Mouse (Mus musculus) lung, postnatal 10 days (tissue): ENCODE measurements around the gene Trim38.
"Not testable (repeated sequence)": the region's sequence is repeated elsewhere in the genome, so short reads cannot be mapped to it uniquely, and the experiment has no call there.

Experiments used
- DNase-seq: peaks from one replicate; pipeline ENCODE4 v3.0.0; 2021

The Trim38 gene

DNA sequence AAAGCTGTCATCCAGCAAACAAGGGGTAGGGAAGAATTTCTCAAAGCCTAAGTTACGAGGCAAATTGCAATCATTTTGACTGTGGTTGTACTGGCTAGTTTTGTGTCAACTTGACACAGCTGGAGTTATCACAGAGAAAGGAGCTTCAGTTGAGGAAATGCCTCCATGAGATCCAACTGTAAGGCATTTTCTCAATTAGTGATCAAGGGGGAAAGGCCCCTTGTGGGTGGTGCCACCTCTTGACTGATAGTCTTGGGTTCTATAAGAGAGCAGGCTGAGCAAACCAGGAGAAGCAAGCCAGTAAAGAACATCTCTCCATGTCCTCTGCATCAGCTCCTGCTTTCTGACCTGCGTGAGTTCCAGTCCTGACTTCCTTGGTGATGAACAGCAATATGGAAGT is at the start of gene Trim38:
TSS of gene Trim38 (plus strand) at position 301 of the 400 bp plus-strand sequence.
- not testable (repeated sequence) for DNase-seq

GRCm38 (mm10) chr13:23724239-23724638 is 45.5 kb upstream of the Trim38 start:
- DNase-seq: no peak

GRCm38 (mm10) chr13:23725213-23725612 is 44.5 kb upstream of the Trim38 start:
- DNase-seq: no peak

- DNase-seq: no peak
These were observed 41.1 kb upstream of the Trim38 start for GRCm38 (mm10) chr13:23728472-23729191.

DNA sequence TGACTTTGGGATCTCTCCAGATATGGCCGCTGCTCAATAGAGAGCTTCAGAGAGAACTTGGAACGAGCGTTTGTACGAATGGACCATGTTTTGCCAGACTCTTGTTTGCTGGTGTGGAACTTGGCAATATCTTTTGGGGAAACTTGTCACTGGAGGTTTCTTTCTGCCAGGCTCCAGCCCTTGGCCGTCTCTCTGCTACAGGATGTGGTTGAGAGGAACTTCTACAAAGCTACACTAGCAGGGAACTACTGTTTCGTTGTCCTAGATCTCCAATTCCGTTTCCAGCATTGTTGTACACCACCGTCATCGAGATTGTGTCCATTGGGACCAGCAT is 40.6 kb upstream of the Trim38 start:
- no peak for DNase-seq

GRCm38 (mm10) chr13:23729706-23730105 is 40.0 kb upstream of the Trim38 start:
- DNase-seq: no peak

DNA sequence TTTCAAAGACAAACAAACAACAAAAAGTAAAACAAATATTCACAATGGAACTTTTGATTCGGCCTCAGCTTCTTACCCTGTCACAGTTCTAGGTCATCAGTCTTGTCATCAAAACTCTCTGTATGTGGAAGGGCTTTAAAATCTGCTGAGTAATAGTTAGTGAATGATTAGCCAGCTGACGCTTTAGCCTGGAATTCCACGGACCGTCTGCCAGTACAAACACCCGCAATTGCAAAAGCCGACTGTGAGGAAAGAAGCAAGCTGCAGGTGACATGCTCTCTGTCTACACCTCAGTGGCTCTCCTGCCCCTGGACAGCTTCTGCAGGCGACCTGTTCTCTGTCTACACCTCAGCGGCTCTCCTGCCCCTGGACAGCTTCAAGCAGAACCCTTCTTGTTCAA is 39.2 kb upstream of the Trim38 start:
- DNase-seq: peak; percentile 54

DNA sequence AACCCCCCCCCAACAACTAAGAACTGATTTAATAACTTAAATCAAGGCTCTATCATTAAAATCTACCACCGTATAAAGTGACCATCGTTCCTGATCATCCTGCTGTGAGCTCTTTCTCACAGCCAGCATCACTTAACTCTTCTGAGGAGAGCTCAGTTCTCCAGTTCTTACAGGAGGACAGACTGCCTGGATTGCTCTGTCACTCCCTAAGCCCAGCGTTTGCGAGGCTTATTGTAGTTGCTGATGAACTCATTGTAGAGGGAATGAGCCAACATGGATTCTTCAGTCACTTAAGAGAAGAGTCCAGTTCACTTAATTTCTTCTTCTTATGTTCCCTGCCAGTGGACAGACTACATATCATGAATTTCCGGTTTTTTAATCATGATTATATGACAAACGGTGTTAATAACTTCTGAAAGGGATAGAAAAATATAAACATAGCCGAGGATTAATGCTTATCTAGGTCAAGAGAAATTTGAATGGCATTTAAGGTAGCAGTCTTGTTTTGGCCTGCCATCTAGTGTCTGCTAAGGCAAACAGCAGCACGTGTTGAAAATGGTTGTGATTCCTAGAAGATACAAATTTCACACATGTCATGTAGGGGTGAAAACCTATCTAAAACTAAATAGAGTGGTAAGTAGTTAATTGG is 37.4 kb upstream of the Trim38 start:
- DNase-seq: peak; percentile 56

- no peak for DNase-seq
These were observed 32.6 kb upstream of the Trim38 start for GRCm38 (mm10) chr13:23737091-23737490.

DNA sequence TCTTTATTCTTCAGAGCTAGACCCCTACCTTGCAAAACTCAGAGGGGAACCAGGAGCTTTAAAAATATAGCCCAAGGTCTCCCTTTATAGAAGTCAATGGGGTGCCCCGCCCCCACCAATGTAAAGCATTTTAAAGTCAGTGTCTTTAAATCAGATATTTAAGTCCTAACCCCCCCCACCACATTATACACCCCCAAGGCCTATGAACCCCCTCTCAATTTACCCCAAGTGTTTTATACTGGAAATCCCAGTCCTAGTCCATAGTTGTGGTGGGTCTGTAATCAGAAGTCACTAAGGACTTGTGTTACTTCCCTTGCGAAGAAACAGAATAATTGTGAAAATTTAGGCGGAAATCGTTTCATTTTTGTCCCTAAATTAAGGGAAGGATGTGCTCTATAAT is 31.7 kb upstream of the Trim38 start:
- DNase-seq: no peak

GRCm38 (mm10) chr13:23738677-23739068 is 31.0 kb upstream of the Trim38 start, which contains the start of gene Hist1h1c:
Gene Hist1h1c, plus strand, starts transcription at chr13:23738808.
- peak; percentile 94 for DNase-seq

DNA sequence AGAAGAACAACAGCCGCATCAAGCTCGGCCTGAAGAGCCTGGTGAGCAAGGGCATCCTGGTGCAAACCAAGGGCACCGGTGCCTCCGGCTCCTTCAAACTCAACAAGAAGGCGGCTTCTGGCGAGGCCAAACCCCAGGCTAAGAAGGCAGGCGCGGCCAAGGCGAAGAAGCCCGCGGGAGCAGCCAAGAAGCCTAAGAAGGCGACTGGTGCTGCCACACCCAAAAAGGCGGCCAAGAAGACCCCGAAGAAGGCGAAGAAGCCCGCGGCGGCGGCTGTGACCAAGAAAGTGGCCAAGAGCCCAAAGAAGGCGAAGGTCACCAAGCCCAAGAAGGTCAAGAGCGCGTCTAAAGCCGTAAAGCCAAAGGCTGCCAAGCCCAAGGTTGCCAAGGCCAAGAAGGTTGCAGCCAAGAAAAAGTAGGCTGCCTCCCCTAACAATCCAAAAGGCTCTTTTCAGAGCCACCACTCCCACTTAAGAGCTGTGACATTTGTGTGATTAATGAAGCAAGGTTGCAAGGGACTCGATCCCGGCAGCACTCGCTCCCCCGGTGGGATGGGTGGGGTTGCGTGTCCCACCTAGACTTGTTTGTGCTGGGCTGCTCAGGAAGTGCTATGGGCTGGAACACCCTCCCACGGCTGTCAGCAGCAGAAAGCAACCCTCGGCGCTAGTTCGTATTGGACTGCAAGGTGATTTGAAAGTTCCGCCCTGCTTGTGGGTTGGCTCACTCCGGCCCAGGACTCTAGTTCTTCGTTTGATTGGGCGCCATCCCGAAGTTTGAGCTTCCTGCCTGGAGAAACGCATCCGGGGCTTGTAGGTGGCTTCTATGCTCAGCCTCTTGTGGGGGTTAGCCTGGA is 30.4 kb upstream of the Trim38 start:
- peak; percentile 95 for DNase-seq

DNA sequence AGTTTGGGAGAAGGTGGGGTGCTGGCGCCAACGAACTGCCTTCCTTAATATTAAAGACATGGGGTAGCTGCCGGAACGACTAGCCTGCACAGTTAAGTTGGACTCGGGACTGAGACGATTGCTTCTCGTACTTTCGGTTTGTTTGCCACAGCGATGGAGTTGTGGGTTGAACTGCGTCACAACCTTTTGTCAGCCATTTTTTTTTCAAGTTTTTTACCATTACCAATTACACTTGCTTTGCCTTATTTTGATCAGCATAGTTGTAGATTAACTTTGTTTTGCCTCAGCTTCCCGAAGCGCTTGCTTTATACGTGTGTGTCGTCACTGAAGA is 29.8 kb upstream of the Trim38 start:
- no peak for DNase-seq

DNA sequence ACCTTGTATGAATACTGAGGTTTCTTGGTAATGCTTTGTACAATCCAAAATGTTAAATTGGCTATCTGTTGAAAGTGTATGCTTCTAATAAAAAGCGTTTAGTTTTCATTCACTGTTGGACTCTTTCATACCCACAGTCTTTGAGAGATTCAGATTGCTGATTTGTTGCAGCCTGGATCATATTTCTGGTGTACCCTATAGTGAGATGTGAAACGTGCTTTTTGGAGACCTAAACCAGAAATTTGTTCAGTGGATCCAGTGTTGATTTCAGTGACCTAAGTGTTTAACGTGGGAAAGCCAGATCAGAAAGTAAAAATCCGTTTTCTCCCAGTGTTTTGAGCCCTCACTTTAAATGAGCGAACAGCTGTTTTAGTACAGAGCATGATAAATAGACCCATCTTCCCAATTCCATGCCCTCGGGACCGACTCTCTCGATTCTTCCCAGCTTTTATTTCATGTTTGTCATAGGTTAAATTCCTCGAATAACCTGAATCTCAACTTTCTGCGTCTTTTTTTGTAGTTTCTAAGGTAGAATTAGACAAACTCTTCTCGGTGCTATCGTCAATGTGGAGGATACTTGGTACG is 29.4 kb upstream of the Trim38 start:
- DNase-seq: no peak

- DNase-seq: no peak
These were observed 28.8 kb upstream of the Trim38 start for GRCm38 (mm10) chr13:23740910-23741309.

- no peak for DNase-seq
These were observed 27.7 kb upstream of the Trim38 start for GRCm38 (mm10) chr13:23742007-23742406.

DNA sequence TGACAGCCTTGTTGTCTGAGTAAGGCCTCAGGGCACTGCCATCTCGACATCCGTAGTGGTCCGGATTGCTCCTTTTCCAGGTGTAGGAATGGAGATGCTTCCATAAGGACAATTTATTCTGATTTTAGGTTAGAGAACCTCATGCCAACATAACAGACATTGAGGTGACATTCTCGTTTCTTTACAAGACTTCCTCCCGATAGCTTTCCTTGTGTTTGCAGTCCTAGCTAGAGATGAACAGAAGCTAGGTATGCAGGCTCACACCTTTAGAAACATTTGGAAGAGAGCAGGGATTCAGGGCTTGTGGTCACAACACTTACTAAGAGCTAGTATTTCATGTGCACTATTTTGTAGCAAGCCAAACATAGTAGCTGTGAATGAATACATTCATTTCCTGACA is 26.5 kb upstream of the Trim38 start:
- no peak for DNase-seq

DNA sequence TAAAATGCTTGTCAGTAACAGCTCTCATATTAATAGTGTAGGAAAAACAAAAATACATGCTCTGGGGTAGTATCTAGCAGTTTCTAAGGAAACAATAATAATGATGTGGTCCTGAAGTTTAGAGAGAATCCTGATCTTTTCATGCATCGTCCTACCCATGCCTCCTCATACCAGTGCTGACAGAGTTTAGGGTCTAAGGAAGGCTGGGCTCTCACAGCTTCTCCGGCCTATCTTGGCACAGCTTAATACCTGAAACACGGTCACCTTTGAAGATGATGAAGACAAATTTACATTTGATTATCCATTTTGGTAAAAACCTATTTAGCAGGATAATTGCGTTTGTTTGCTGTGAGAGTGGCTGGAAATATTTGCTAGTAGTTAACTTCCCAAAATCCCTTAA is 25.8 kb upstream of the Trim38 start:
- DNase-seq: no peak

DNA sequence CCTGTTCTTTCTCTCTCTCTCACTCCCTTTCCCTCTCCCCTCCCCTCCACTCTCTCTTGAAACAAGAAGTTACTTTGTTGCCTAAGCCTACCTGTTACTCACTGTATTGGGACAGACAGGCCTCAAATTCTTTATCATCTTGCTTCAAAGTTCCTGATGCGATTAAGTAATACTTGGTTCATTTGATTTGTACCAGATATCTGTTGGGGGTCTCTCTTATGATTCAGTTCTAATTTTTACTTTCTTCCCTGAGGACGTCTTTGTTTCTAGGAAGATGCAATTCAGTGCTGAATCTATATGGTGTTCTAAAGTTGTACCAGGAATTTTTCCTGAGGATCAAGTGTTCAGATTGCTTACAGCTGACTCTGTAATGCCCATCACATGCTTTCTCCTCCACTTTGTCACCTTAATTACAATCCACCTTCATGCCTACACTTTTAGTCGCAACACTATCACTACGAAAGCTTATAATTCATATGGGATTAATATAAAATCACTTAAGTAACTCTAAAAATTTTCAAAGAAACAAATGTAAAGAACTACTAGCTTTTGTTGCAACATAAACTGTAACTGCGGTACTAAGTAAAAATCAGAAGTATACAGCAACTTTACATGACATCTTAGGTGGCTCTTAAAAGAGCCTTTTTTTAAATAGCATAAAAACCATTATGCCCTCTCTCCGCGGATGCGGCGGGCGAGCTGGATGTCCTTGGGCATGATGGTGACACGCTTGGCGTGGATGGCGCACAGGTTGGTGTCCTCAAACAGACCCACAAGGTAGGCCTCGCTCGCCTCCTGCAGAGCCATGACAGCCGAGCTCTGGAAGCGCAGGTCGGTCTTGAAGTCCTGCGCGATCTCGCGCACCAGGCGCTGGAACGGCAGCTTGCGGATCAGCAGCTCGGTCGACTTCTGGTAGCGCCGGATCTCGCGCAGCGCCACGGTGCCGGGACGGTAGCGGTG is 25.0 kb upstream of the Trim38 start:
- DNase-seq: no peak

GRCm38 (mm10) chr13:23745381-23746161 is 24.1 kb upstream of the Trim38 start, which contains the start of gene Hist1h3c:
Gene Hist1h3c, minus strand, starts transcription at chr13:23745602.
- DNase-seq: peak; percentile 91
